Mouse (Mus musculus) liver, adult 2 months (tissue): Measurements from ENCODE around the gene Ak3. TPM values are rescaled to one million over a fixed set of nuclear protein-coding genes. Genes with fewer than 3 reads are reported as not detected.

Source experiments
- DNase-seq: peaks from one replicate; pipeline ENCODE4 v3.0.0-alpha.2; 2011; ENCODE audit warnings: low read depth, low spot score; ENCODE audit errors: extremely low read depth
- H3K27ac ChIP-seq: fragments of 200-500 bp; replicated peaks from 2 replicates; pipeline ENCODE4 v1.5.1; 2012; ENCODE audit warnings: low read depth, mild to moderate bottlenecking, control low read depth, inconsistent platforms, low read length; ENCODE audit not compliant: insufficient read depth
- H3K27me3 ChIP-seq: fragments of 200-500 bp; 2 replicates; pipeline ENCODE4 v1.6.1; 2012; ENCODE audit warnings: mild to moderate bottlenecking, moderate library complexity, low read length, inconsistent platforms; ENCODE audit not compliant: control insufficient read depth, insufficient read depth
- H3K36me3 ChIP-seq: fragments of 200-500 bp; 2 replicates; pipeline ENCODE4 v1.6.1; 2012; ENCODE audit warnings: low read length, inconsistent platforms; ENCODE audit not compliant: control insufficient read depth, insufficient read depth
- H3K4me1 ChIP-seq: fragments of 200-500 bp; 2 replicates; pipeline ENCODE4 v1.6.1; 2011; ENCODE audit warnings: low read length; ENCODE audit not compliant: control insufficient read depth, insufficient read depth
- H3K4me3 ChIP-seq: fragments of 200-500 bp; 2 replicates; pipeline ENCODE4 v1.5.1; 2011; ENCODE audit warnings: low read depth, mild to moderate bottlenecking, control low read depth, low read length, moderate library complexity; ENCODE audit not compliant: insufficient read depth
- H3K79me2 ChIP-seq: fragments of 200-500 bp; 2 replicates; pipeline ENCODE4 v1.6.1; 2012; ENCODE audit warnings: inconsistent platforms, mild to moderate bottlenecking, low read length, moderate library complexity; ENCODE audit not compliant: control insufficient read depth, insufficient read depth
- H3K9ac ChIP-seq: fragments of 200-500 bp; 2 replicates; pipeline ENCODE4 v1.6.1; 2012; ENCODE audit warnings: low read depth, mild to moderate bottlenecking, control low read depth, inconsistent platforms, low read length
- CTCF ChIP-seq: fragments of 200-500 bp; IDR thresholded peaks from 2 replicates; pipeline ENCODE4 v1.5.1; 2011; ENCODE audit warnings: low read depth, low read length, control low read depth
- POLR2A ChIP-seq: fragments of 200-500 bp; IDR thresholded peaks from 2 replicates; pipeline ENCODE4 v1.6.1; 2011; ENCODE audit warnings: low read length, control low read depth; ENCODE audit not compliant: insufficient read depth; ENCODE audit errors: extremely low read depth
- whole genome bisulfite sequencing: fragments of 180-500 bp; shearing (Covaris S2); methylation state at CpG from one replicate; pipeline ENCODE4 v1.1.7; 2018; 5-methylcytosine and 5-hydroxymethylcytosine counted together
- polyA plus RNA-seq: library from polyadenylated mRNA; depleted of rRNA; stranded (reverse); fragments of >200 nt; gene quantifications from 2 replicates; pipeline ENCODE4 v1.2.3, GENCODE M21; 2012
- total RNA-seq: library from RNA; depleted of rRNA; stranded (reverse); fragments of >200 nt; gene quantifications from 2 replicates; pipeline ENCODE4 v1.2.3, GENCODE M21; 2014

The Ak3 gene
- total and polyA plus RNA-seq, 2 experiments: 183 to 241 TPM

DNA sequence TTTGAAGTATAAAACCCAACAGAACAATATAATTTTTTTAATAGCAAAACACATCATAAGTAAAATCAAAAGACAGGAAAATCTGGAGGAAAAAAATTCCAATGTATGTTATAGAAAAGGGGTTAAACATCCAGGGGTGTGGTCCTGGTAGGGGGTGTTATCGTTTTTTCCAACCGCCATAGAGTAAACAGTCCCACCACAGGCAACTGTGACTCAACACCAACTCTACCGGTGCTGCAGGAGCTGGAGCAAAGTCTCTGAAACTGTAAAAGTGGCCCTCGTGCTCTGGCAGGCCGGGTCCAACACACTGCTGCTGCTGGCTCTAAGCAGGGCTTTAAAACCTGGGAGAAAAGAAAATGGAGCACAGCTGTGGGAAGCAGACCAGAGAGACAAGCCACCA, 11.0 kb upstream of the Ak3 start:
- no peak overlapping the region for H3K4me3 ChIP-seq
- no peak overlapping the region for H3K9ac ChIP-seq
- H3K27ac ChIP-seq: no peak overlapping the region
- H3K79me2 ChIP-seq: no peaks in the 10 kb centered on the region
- TF ChIP-seq CTCF (no peak), POLR2A (no peak)
- WGBS: 69% methylated on average over 5 of the region's 5 CpGs
- H3K36me3 ChIP-seq: no peaks in the 10 kb centered on the region
- H3K4me1 ChIP-seq: no peaks in the 10 kb centered on the region
- no peaks in the 10 kb centered on the region for H3K27me3 ChIP-seq
- DNase-seq: no peak

DNA sequence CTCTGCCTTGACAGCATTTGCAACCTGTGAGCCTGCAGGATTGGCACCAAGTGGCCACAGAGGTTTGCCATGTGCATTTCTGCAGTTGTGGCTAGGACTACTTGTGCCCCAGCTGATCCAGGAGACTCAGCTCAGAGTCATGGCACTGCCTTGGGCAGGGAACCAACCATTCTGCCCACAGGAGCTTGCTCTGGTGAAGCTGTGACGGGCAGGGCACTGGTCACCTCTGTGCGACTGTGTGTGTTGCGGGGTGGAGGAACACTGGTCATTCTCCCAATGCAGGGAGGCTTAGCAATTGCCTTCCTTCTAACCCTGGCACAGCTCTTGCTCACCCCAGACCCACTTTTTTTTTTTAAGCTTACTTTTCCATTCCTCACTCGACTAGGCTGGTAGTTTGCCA, 7.7 kb upstream of the Ak3 start:
- H3K79me2 ChIP-seq: no peaks in the 10 kb centered on the region
- WGBS: 92% methylated on average over 4 of the region's 4 CpGs
- no peak overlapping the region for H3K9ac ChIP-seq
- no peak for TF ChIP-seq POLR2A
- no peak for TF ChIP-seq CTCF
- H3K4me3 ChIP-seq: no peak overlapping the region
- no peaks in the 10 kb centered on the region for H3K27me3 ChIP-seq
- H3K4me1 ChIP-seq: peaks cover 3% of the 10 kb centered on the region
- no peak for DNase-seq
- H3K27ac ChIP-seq: no peak overlapping the region
- H3K36me3 ChIP-seq: no peaks in the 10 kb centered on the region

DNA sequence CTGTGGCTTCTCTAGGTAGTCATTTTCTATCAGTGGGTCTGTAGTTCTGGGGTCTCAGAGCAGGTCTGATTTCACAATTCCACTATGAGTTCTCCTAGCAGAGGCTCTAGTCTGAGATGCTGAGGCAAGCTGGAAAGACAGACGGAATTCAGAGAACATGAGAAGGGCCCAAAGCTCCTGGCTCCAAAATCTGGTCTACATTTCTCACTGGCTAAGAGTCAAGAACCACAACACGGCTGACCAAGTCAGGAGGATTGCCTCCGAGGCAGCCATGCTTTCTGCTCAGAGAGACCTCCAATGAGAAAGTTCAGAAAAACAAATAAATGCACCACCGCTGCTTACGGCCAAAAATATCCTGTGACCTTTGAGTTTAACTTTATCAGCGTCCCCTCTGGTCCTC, 6.8 kb upstream of the Ak3 start:
- Histone ChIP-seq H3K9ac (no peak overlapping the region), H3K79me2 (no peaks in the 10 kb centered on the region), H3K4me1 (peaks cover 8% of the 10 kb centered on the region), H3K4me3 (no peak overlapping the region), H3K36me3 (no peaks in the 10 kb centered on the region), H3K27me3 (no peaks in the 10 kb centered on the region), H3K27ac (no peak overlapping the region)
- 48% methylated on average over 6 of the region's 6 CpGs for WGBS
- no peak for TF ChIP-seq CTCF
- TF ChIP-seq POLR2A: no peak
- no peak for DNase-seq

DNA sequence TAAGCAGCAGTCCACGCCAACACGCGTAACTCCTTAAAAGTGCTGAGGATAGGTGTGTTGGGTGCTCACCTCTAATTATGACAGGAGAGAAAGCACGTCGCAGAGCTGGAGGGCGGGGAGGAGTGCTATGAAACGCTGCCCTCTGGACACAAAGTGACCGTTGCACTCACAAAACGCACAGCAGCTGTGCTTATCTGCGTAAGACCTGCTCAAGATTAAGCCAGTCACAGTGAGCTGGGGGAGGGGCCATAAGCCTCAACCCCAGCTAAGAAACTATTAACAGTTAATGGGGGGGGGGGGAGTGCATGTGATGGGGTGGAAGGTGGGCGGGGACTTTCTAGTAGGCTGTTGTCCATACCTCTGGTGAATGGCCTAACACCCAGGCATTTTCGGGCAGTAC, 5.0 kb upstream of the Ak3 start:
- no peaks in the 10 kb centered on the region for H3K79me2 ChIP-seq
- H3K4me3 ChIP-seq: no peak overlapping the region
- no peak for DNase-seq
- H3K36me3 ChIP-seq: no peaks in the 10 kb centered on the region
- peaks cover 20% of the 10 kb centered on the region for H3K4me1 ChIP-seq
- no peak overlapping the region for H3K27ac ChIP-seq
- H3K27me3 ChIP-seq: no peaks in the 10 kb centered on the region
- no peak for TF ChIP-seq CTCF
- TF ChIP-seq POLR2A: no peak
- no peak overlapping the region for H3K9ac ChIP-seq
- WGBS: 68% methylated on average over 12 of the region's 12 CpGs

DNA sequence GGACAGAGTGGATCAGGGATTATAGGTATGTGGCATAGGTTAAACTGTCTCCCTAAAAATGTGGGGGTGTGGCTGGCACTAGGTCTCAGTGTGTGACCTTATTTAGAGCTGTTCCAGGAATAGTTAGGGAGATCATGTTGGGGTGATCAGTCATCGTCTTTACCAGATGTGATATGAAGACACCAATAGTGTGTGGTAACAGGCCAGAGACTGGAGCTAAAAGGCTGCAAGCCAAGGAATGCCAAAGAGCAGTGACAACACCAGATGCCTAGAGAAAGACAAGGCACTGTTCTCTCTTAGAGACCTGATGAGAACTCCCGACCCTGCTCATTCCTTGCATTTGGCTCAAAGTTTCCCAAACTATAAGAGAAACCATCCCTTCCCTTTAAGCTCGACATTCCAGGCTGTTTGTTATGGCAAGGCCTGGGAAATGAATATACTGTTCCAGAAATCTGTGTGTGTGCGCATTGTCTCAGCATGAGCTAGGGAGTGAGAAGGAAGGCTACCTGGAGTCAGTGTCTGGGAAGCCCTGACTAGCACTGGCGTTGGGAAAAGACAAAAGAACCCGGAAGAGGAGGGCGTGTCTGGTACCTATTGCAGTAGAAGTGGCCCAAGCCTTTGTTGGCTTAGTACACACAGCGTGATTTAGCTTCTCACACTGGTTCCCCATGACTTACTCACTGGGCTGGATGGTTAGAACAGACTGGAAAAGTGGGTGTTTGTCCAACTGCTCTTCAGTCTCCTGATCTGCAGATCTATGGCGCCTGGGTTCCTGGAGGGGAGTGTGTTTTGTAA, 2.6 kb upstream of the Ak3 start:
- no peaks in the 10 kb centered on the region for H3K36me3 ChIP-seq
- TF ChIP-seq POLR2A (no peak), CTCF (no peak)
- H3K4me3 ChIP-seq: no peak overlapping the region
- no peaks in the 10 kb centered on the region for H3K27me3 ChIP-seq
- peaks cover 20% of the 10 kb centered on the region for H3K4me1 ChIP-seq
- H3K79me2 ChIP-seq: peaks cover 5% of the 10 kb centered on the region
- DNase-seq: peak; percentile 80
- WGBS: 46% methylated on average over 9 of the region's 9 CpGs
- peak overlapping the region; percentile 37 for H3K9ac ChIP-seq
- peak overlapping the region; percentile 76 for H3K27ac ChIP-seq

DNA sequence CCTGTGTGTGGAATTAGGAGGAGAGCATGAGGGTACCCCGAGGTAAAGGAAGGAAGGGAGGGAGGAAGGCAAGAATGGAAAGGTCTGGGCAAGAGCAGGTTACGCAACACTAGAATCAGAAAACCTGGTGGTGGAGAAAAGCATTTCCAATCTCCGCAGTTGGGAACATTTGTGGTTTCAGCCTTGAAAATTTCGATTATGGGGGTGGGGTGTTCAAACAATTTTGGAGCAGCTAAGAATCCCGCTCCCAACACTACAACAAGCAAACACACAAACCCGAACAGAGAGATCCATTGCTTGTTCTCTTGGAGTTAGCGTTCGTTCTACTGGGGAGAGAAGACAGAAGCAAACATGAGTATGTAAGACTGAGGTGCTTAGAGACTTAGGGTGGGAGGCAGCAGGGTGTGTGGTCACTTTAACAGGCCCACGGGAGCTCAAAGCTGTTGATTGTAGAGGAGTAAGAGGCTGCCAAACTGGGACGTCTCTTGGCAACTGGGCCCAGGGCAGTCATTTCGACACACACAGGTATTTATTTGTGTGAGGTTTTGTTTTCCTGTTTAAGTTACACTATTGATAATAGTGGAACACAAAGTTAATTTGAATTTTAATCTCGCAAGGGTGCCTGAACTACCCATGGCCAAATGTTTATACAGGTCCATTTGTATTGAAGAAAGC, 1.8 kb upstream of the Ak3 start:
- Histone ChIP-seq H3K79me2 (peaks cover 5% of the 10 kb centered on the region), H3K4me3 (peak overlapping the region; percentile 33; the same call in 1 of the 2 replicates), H3K4me1 (peaks cover 24% of the 10 kb centered on the region), H3K36me3 (no peaks in the 10 kb centered on the region), H3K27ac (peak overlapping the region; percentile 99), H3K27me3 (no peaks in the 10 kb centered on the region), H3K9ac (peak overlapping the region; percentile 98)
- TF ChIP-seq CTCF (no peak), POLR2A (no peak)
- 19% methylated on average over 12 of the region's 12 CpGs for WGBS
- peak; percentile 95 for DNase-seq
